Mouse (Mus musculus): ENCODE data around the gene Syne2. TPM values are rescaled to one million over a fixed set of nuclear protein-coding genes. Genes with fewer than 3 reads are reported as not detected.

Syne2 gene
- total RNA-seq, 2 experiments from 2014 or later, result 21.6 to 22.7 TPM

GRCm38 (mm10) chr12:76080876-76081556 is 263.1 kb downstream of the Syne2 start:
- no peak for DNase-seq (ENCODE audit: low spot score in 2 of 2)
- intact Hi-C loops (cut with DNase I), result no loop called here

- peak; percentile 79 to 87 for DNase-seq (ENCODE audit: low spot score in 2 of 2)
- intact Hi-C loops (cut with DNase I), result no loop called here
Measured at GRCm38 (mm10) chr12:76081557-76082211, 263.8 kb downstream of the Syne2 start.

- intact Hi-C loops (cut with DNase I), result no loop called here
- DNase-seq (ENCODE audit: low spot score in 2 of 2), result no peak
Measured at GRCm38 (mm10) chr12:76085066-76085465, 267.1 kb downstream of the Syne2 start.

- intact Hi-C loops (cut with DNase I), result no loop called here
- no peak for DNase-seq (ENCODE audit: low spot score in 2 of 2)
Measured at GRCm38 (mm10) chr12:76085956-76086905, 268.3 kb downstream of the Syne2 start.

GRCm38 (mm10) chr12:76087025-76087424 is 269.1 kb downstream of the Syne2 start:
- intact Hi-C loops (cut with DNase I), result no loop called here
- no peak for DNase-seq (ENCODE audit: low spot score in 2 of 2)

GRCm38 (mm10) chr12:76092789-76093466 is 275.0 kb downstream of the Syne2 start:
- intact Hi-C loops (cut with DNase I), result no loop called here
- no peak for DNase-seq (ENCODE audit: low spot score in 2 of 2)

- DNase-seq (ENCODE audit: low spot score in 2 of 2), result no peak
- intact Hi-C loops (cut with DNase I), result no loop called here
Measured at GRCm38 (mm10) chr12:76093613-76094588, 276.0 kb downstream of the Syne2 start.

GRCm38 (mm10) chr12:76095117-76096035 is 277.4 kb downstream of the Syne2 start:
- DNase-seq (ENCODE audit: low spot score in 2 of 2), result peak; percentile 23 to 52
- intact Hi-C loops (cut with DNase I), result no loop called here

- peak; percentile 23 to 46 for DNase-seq (ENCODE audit: low spot score in 2 of 2)
- intact Hi-C loops (cut with DNase I), result no loop called here
Measured at GRCm38 (mm10) chr12:76102621-76103020, 284.7 kb downstream of the Syne2 start.

GRCm38 (mm10) chr12:76104596-76105351 is 286.8 kb downstream of the Syne2 start:
- intact Hi-C loops (cut with DNase I), result no loop called here
- no peak for DNase-seq (ENCODE audit: low spot score in 2 of 2)

GRCm38 (mm10) chr12:76109646-76110405 is 291.9 kb downstream of the Syne2 start:
- no peak for DNase-seq (ENCODE audit: low spot score in 2 of 2)
- intact Hi-C loops (cut with DNase I), result no loop called here

GRCm38 (mm10) chr12:76111046-76111445 is 293.1 kb downstream of the Syne2 start:
- intact Hi-C loops (cut with DNase I), result no loop called here
- DNase-seq (ENCODE audit: low spot score in 2 of 2), result no peak

GRCm38 (mm10) chr12:76116577-76116976 is 298.6 kb downstream of the Syne2 start:
- intact Hi-C loops (cut with DNase I), result no loop called here
- DNase-seq (ENCODE audit: low spot score in 2 of 2), result no peak

- intact Hi-C loops (cut with DNase I), result no loop called here
- DNase-seq (ENCODE audit: low spot score in 2 of 2), result peak in 1 of 2 experiments; percentile 18
Measured at GRCm38 (mm10) chr12:76117632-76118153, 299.8 kb downstream of the Syne2 start.

- DNase-seq (ENCODE audit: low spot score in 2 of 2), result no peak
- intact Hi-C loops (cut with DNase I), result no loop called here
Measured at GRCm38 (mm10) chr12:76123223-76123622, 305.3 kb downstream of the Syne2 start.

GRCm38 (mm10) chr12:76128306-76128705 is 310.4 kb downstream of the Syne2 start:
- intact Hi-C loops (cut with DNase I), result no loop called here
- DNase-seq (ENCODE audit: low spot score in 2 of 2), result no peak

All from left cerebral cortex, postnatal 14 days (tissue).